Mouse (Mus musculus) midbrain, embryonic 15.5 days (tissue): ENCODE data around the gene Dbt. TPM values are rescaled to one million over a fixed set of nuclear protein-coding genes. Genes with fewer than 3 reads are reported as not detected.

Experiments
- ATAC-seq: fragments of 200-750 bp; cut with Nextera tagmentation; replicated peaks from 2 replicates; pipeline ENCODE4 v1.8.0; 2017; ENCODE audit warnings: moderate TSS enrichment
- H3K27ac ChIP-seq: fragments of 300-500 bp; sonication (generic); 2 replicates; pipeline ENCODE4 v1.5.1; 2015; ENCODE audit warnings: mild to moderate bottlenecking, inconsistent platforms
- H3K27me3 ChIP-seq: fragments of 300-500 bp; sonication (generic); replicated peaks from 2 replicates; pipeline ENCODE4 v1.6.1; 2015; ENCODE audit warnings: inconsistent platforms
- H3K36me3 ChIP-seq: fragments of 300-500 bp; sonication (generic); replicated peaks from 2 replicates; pipeline ENCODE4 v1.6.1; 2015; ENCODE audit warnings: inconsistent platforms
- H3K4me1 ChIP-seq: fragments of 300-500 bp; sonication (generic); 2 replicates; pipeline ENCODE4 v1.6.1; 2015; ENCODE audit warnings: inconsistent platforms
- H3K4me2 ChIP-seq: fragments of 300-500 bp; sonication (generic); 2 replicates; pipeline ENCODE4 v1.6.1; 2015; ENCODE audit warnings: inconsistent platforms, mild to moderate bottlenecking, moderate library complexity
- H3K4me3 ChIP-seq: fragments of 300-500 bp; sonication (generic); 2 replicates; pipeline ENCODE4 v1.5.1; 2015; ENCODE audit warnings: mild to moderate bottlenecking, inconsistent platforms
- H3K9ac ChIP-seq: fragments of 300-500 bp; sonication (generic); 2 replicates; pipeline ENCODE4 v1.6.1; 2015; ENCODE audit warnings: mild to moderate bottlenecking, inconsistent platforms
- H3K9me3 ChIP-seq: fragments of 300-500 bp; sonication (generic); 2 replicates; pipeline ENCODE4 v1.6.1; 2016; ENCODE audit warnings: inconsistent platforms
- WGBS: fragments of 180-500 bp; shearing (Covaris S2); methylation state at CpG from one replicate; pipeline ENCODE4 v1.1.7; 2015; ENCODE audit warnings: mixed read lengths; 5-methylcytosine and 5-hydroxymethylcytosine counted together
- polyA plus RNA-seq: library from polyadenylated mRNA; unstranded; fragments of >200 nt; fragmentation: Nextera tagmentation; extraction: Ambion mirVana; gene quantifications from 2 replicates; pipeline ENCODE4 v1.2.1, GENCODE M21; 2015

The Dbt gene
- polyA plus RNA-seq, 1 experiment from 2014 or later, result 12.4 TPM

- ATAC-seq, result no peak
- Histone ChIP-seq H3K4me1 (no peaks in the 10 kb centered on the region), H3K36me3 (peaks cover 51% of the 10 kb centered on the region), H3K4me3 (no peak overlapping the region), H3K4me2 (no peak overlapping the region), H3K27ac (no peak overlapping the region), H3K9me3 (no peaks in the 10 kb centered on the region), H3K27me3 (no peaks in the 10 kb centered on the region), H3K9ac (no peak overlapping the region)
- 91% methylated on average over 1 of the region's 1 CpGs for WGBS
Observed at GRCm38 (mm10) chr3:116495671-116496070, 17.2 kb upstream of the Dbt start.

GRCm38 (mm10) chr3:116507772-116508351, 5.0 kb upstream of the Dbt start, which contains the start of gene Rtca:
Rtca (minus strand) TSS chr3:116508208.
- Histone ChIP-seq H3K27ac (peak within 1 kb of the TSS; percentile 82), H3K27me3 (no peaks in the 10 kb centered on the region), H3K36me3 (peaks cover 16% of the 10 kb centered on the region; the same call in 1 of the 2 replicates), H3K4me3 (peak within 1 kb of the TSS; percentile 86), H3K9me3 (no peaks in the 10 kb centered on the region), H3K4me1 (peaks cover 24% of the 10 kb centered on the region), H3K4me2 (peak within 1 kb of the TSS; percentile 62), H3K9ac (peak within 1 kb of the TSS; percentile 70)
- WGBS, result under 1% methylated on average over 41 of the region's 44 CpGs
- peak; percentile 95 for ATAC-seq

GRCm38 (mm10) chr3:116512151-116512903, 543 bp upstream of the Dbt start:
- Histone ChIP-seq H3K36me3 (no peaks in the 10 kb centered on the region), H3K4me3 (peak overlapping the region; percentile 68), H3K9me3 (no peaks in the 10 kb centered on the region), H3K4me2 (peak overlapping the region; percentile 68), H3K27ac (peak overlapping the region; percentile 69), H3K27me3 (no peaks in the 10 kb centered on the region), H3K4me1 (peaks cover 17% of the 10 kb centered on the region), H3K9ac (peak overlapping the region; percentile 63; the same call in 1 of the 2 replicates)
- 45% methylated on average over 12 of the region's 12 CpGs for WGBS
- peak; percentile 47 for ATAC-seq

GRCm38 (mm10) chr3:116520141-116520761, 7.4 kb downstream of the Dbt start:
- no peaks in the 10 kb centered on the region for H3K27me3 ChIP-seq
- 77% methylated on average over 12 of the region's 12 CpGs for WGBS
- H3K36me3 ChIP-seq, result no peaks in the 10 kb centered on the region
- H3K9ac ChIP-seq, result no peak overlapping the region
- no peak for ATAC-seq
- H3K4me3 ChIP-seq, result no peak overlapping the region
- no peaks in the 10 kb centered on the region for H3K9me3 ChIP-seq
- H3K4me2 ChIP-seq, result no peak overlapping the region
- no peaks in the 10 kb centered on the region for H3K4me1 ChIP-seq
- H3K27ac ChIP-seq, result no peak overlapping the region

GRCm38 (mm10) chr3:116529741-116530140, 16.9 kb downstream of the Dbt start:
- Histone ChIP-seq H3K27me3 (no peaks in the 10 kb centered on the region), H3K4me2 (no peak overlapping the region), H3K9me3 (no peaks in the 10 kb centered on the region), H3K36me3 (0 out of 2 replicates have a peak, but pooled peaks cover 4% of the 10 kb centered on the region), H3K9ac (no peak overlapping the region), H3K4me1 (no peaks in the 10 kb centered on the region), H3K27ac (no peak overlapping the region), H3K4me3 (no peak overlapping the region)
- 59% methylated on average over 4 of the region's 5 CpGs for WGBS
- no peak for ATAC-seq

- H3K27ac ChIP-seq, result no peak overlapping the region
- H3K9me3 ChIP-seq, result no peaks in the 10 kb centered on the region
- peaks cover 12% of the 10 kb centered on the region; the same call in 1 of the 2 replicates for H3K36me3 ChIP-seq
- no peaks in the 10 kb centered on the region for H3K4me1 ChIP-seq
- WGBS, result 76% methylated on average over 4 of the region's 4 CpGs
- ATAC-seq, result no peak
- no peaks in the 10 kb centered on the region for H3K27me3 ChIP-seq
- H3K4me3 ChIP-seq, result no peak overlapping the region
- H3K9ac ChIP-seq, result no peak overlapping the region
- H3K4me2 ChIP-seq, result no peak overlapping the region
Observed at GRCm38 (mm10) chr3:116530826-116531225, 18.0 kb downstream of the Dbt start.

GRCm38 (mm10) chr3:116536428-116537199, 23.7 kb downstream of the Dbt start:
- Histone ChIP-seq H3K4me2 (no peak overlapping the region), H3K4me1 (no peaks in the 10 kb centered on the region), H3K27ac (no peak overlapping the region), H3K36me3 (peaks cover 20% of the 10 kb centered on the region; the same call in 1 of the 2 replicates), H3K4me3 (no peak overlapping the region), H3K9me3 (no peaks in the 10 kb centered on the region), H3K9ac (no peak overlapping the region), H3K27me3 (no peaks in the 10 kb centered on the region)
- WGBS, result 72% methylated on average over 16 of the region's 16 CpGs
- ATAC-seq, result no peak

GRCm38 (mm10) chr3:116537200-116537573, 24.3 kb downstream of the Dbt start:
- no peak overlapping the region for H3K9ac ChIP-seq
- no peaks in the 10 kb centered on the region for H3K4me1 ChIP-seq
- ATAC-seq, result no peak
- peaks cover 20% of the 10 kb centered on the region; the same call in 1 of the 2 replicates for H3K36me3 ChIP-seq
- no peak overlapping the region for H3K27ac ChIP-seq
- no peaks in the 10 kb centered on the region for H3K9me3 ChIP-seq
- H3K4me2 ChIP-seq, result no peak overlapping the region
- no peak overlapping the region for H3K4me3 ChIP-seq
- 43% methylated on average over 6 of the region's 6 CpGs for WGBS
- H3K27me3 ChIP-seq, result no peaks in the 10 kb centered on the region

GRCm38 (mm10) chr3:116542070-116542469, 29.2 kb downstream of the Dbt start:
- H3K27ac ChIP-seq, result no peak overlapping the region
- WGBS, result 92% methylated on average over 2 of the region's 2 CpGs
- no peaks in the 10 kb centered on the region for H3K9me3 ChIP-seq
- H3K4me2 ChIP-seq, result no peak overlapping the region
- H3K4me1 ChIP-seq, result no peaks in the 10 kb centered on the region
- H3K36me3 ChIP-seq, result peaks cover 27% of the 10 kb centered on the region; the same call in 1 of the 2 replicates
- no peak overlapping the region for H3K4me3 ChIP-seq
- ATAC-seq, result no peak
- H3K27me3 ChIP-seq, result no peaks in the 10 kb centered on the region
- no peak overlapping the region for H3K9ac ChIP-seq

GRCm38 (mm10) chr3:116542532-116542931, 29.7 kb downstream of the Dbt start:
- Histone ChIP-seq H3K4me3 (no peak overlapping the region), H3K27ac (no peak overlapping the region), H3K36me3 (peaks cover 27% of the 10 kb centered on the region; the same call in 1 of the 2 replicates), H3K9me3 (no peaks in the 10 kb centered on the region), H3K9ac (no peak overlapping the region), H3K4me1 (no peaks in the 10 kb centered on the region), H3K4me2 (no peak overlapping the region), H3K27me3 (no peaks in the 10 kb centered on the region)
- ATAC-seq, result no peak
- WGBS, result 84% methylated on average over 3 of the region's 3 CpGs

GRCm38 (mm10) chr3:116547430-116547829, 34.6 kb downstream of the Dbt start:
- Histone ChIP-seq H3K9ac (no peak overlapping the region), H3K27me3 (no peaks in the 10 kb centered on the region), H3K27ac (no peak overlapping the region), H3K36me3 (peaks cover 30% of the 10 kb centered on the region; the same call in 1 of the 2 replicates), H3K4me1 (no peaks in the 10 kb centered on the region), H3K4me3 (no peak overlapping the region), H3K4me2 (no peak overlapping the region), H3K9me3 (no peaks in the 10 kb centered on the region)
- no peak for ATAC-seq
- 93% methylated on average over 5 of the region's 5 CpGs for WGBS

- no peak for ATAC-seq
- Histone ChIP-seq H3K27me3 (no peaks in the 10 kb centered on the region), H3K9ac (no peak overlapping the region), H3K36me3 (peaks cover 14% of the 10 kb centered on the region; the same call in 1 of the 2 replicates), H3K4me3 (no peak overlapping the region), H3K27ac (no peak overlapping the region), H3K4me2 (no peak overlapping the region), H3K4me1 (no peaks in the 10 kb centered on the region), H3K9me3 (no peaks in the 10 kb centered on the region)
- WGBS, result 98% methylated on average over 5 of the region's 5 CpGs
Observed at GRCm38 (mm10) chr3:116551362-116551761, 38.5 kb downstream of the Dbt start.
